Mouse (Mus musculus) forebrain, embryonic 11.5 days (tissue): ENCODE data around the gene Tgfbr3. TPM values are rescaled to one million over a fixed set of nuclear protein-coding genes. Genes with fewer than 3 reads are reported as not detected.
"Not testable (repeated sequence)": the region's sequence is repeated elsewhere in the genome, so short reads cannot be mapped to it uniquely, and the experiment has no call there.

ENCODE experiments used
- ATAC-seq: fragments of 200-750 bp; cut with Nextera tagmentation; replicated peaks from 2 replicates; pipeline ENCODE4 v1.8.0; 2017; ENCODE audit warnings: moderate TSS enrichment; ENCODE audit not compliant: low FRiP score
- DNase-seq: peaks from one replicate; pipeline ENCODE4 v3.0.0-alpha.2; 2017; ENCODE audit warnings: low spot score
- H3K27ac ChIP-seq: fragments of 300-500 bp; sonication (generic); 2 replicates; pipeline ENCODE4 v1.5.1; 2014; ENCODE audit warnings: low read depth, low read length
- H3K27me3 ChIP-seq: fragments of 300-500 bp; sonication (generic); 2 replicates; pipeline ENCODE4 v1.6.1; 2014; ENCODE audit warnings: mild to moderate bottlenecking, low read length, mixed read lengths; ENCODE audit not compliant: control insufficient read depth, insufficient read depth
- H3K36me3 ChIP-seq: fragments of 300-500 bp; sonication (generic); 2 replicates; pipeline ENCODE4 v1.6.1; 2014; ENCODE audit warnings: mild to moderate bottlenecking, low read length, moderate library complexity, mixed read lengths; ENCODE audit not compliant: control insufficient read depth, insufficient read depth
- H3K4me1 ChIP-seq: fragments of 300-500 bp; sonication (generic); replicated peaks from 2 replicates; pipeline ENCODE4 v1.6.1; 2014; ENCODE audit warnings: low read length, mixed read lengths; ENCODE audit not compliant: control insufficient read depth, insufficient read depth
- H3K4me2 ChIP-seq: fragments of 300-500 bp; sonication (generic); 2 replicates; pipeline ENCODE4 v1.6.1; 2014; ENCODE audit warnings: low read depth, mild to moderate bottlenecking, low read length, moderate library complexity, mixed read lengths; ENCODE audit not compliant: severe bottlenecking
- H3K4me3 ChIP-seq: fragments of 300-500 bp; sonication (generic); 2 replicates; pipeline ENCODE4 v1.5.1; 2014; ENCODE audit warnings: low read depth, low read length
- H3K9ac ChIP-seq: fragments of 300-500 bp; sonication (generic); 2 replicates; pipeline ENCODE4 v1.6.1; 2014; ENCODE audit warnings: low read length
- H3K9me3 ChIP-seq: fragments of 300-500 bp; sonication (generic); 2 replicates; pipeline ENCODE4 v1.6.1; 2016; ENCODE audit warnings: low read length, mixed read lengths; ENCODE audit not compliant: control insufficient read depth
- WGBS: fragments of 180-500 bp; shearing (Covaris S2); extraction: QIAGEN DNeasy Blood & Tissue Kit; methylation state at CpG from one replicate; pipeline ENCODE4 v1.1.7; 2014; 5-methylcytosine and 5-hydroxymethylcytosine counted together
- polyA plus RNA-seq: library from polyadenylated mRNA; unstranded; fragments of >200 nt; fragmentation: Nextera tagmentation; extraction: Ambion mirVana; gene quantifications from 2 replicates; pipeline ENCODE4 v1.2.1, GENCODE M21; 2014

The Tgfbr3 gene
- polyA plus RNA-seq, 1 experiment from 2014 or later = 6.9 TPM

DNA sequence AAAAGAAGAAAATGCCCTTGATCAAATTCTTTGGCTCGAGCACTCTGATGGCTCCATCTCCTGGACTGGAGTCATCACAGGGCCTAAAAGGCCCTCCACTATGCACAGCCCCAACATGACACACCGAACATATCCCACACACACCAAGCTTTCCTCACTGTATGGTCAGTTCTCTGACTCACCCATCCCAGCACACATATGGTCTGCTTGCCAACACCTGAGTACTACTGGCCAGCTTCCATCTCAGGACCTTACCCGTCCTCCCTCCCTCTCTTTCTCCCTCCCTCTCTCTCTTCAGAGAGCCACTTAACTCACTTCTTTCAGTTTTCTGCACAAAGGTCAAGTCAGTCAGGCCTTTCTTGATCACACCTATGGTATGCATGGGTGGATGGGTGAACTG lies 36.0 kb downstream of the Tgfbr3 start:
- H3K4me1 ChIP-seq = peaks cover 7% of the 10 kb centered on the region
- ATAC-seq = no peak
- no peak overlapping the region for H3K4me3 ChIP-seq
- no peaks in the 10 kb centered on the region; the same call in 1 of the 2 replicates for H3K9me3 ChIP-seq
- no peak overlapping the region for H3K9ac ChIP-seq
- H3K27me3 ChIP-seq = peaks cover 40% of the 10 kb centered on the region
- WGBS = 93% methylated on average over 3 of the region's 3 CpGs
- no peak overlapping the region for H3K4me2 ChIP-seq
- H3K27ac ChIP-seq = no peak overlapping the region
- H3K36me3 ChIP-seq = no peaks in the 10 kb centered on the region
- DNase-seq = no peak

DNA sequence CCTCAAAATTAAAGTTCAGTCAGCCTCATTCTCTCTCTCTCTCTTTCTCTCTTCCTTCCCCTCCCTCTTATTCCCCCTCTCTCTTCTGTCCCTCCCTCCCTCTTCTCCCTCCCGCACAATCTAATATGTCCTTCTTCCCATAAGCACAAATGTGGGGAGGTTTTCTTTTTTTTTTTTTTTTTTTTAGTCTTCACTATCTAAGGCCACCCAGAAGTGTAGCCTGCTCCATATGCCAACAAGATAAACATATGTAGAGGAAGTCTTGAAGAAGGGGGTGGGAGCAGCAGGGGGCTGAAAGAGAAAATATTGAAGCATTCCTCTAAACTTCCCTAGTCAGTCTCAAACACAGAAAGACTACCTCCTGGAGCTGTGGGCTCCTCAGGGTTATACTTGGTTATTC lies 37.0 kb downstream of the Tgfbr3 start:
- peaks cover 40% of the 10 kb centered on the region for H3K27me3 ChIP-seq
- H3K9me3 ChIP-seq = no peaks in the 10 kb centered on the region; the same call in 1 of the 2 replicates
- ATAC-seq = 0 out of 2 replicates have a peak, but pooled peaks have one; percentile 27

DNA sequence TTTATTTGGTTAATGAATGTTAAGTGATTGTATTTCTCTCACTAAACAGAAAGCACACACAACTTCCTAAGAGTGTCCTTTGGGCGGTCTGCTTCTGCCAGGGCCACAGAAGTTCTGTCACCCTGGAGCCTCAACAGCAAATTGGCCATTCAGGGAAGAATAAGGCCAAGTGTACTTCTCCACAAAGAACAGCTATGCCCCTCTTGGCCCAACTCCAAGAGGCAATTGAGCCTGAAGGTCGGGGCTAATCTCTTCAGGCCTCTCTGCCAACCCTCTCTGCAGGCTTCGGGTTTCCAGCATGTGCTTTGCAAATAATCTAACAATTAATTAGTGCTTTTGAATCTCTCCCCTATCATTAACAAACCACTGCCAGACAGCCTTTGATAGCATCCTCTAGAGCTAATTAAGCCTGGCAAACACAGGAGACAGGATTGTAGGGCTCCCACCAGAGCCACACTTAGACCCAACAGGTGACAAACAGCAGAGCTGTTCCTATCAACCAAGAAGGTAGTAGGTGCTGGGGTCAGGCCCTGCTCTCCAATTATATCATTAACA lies 37.6 kb downstream of the Tgfbr3 start:
- Histone ChIP-seq H3K9ac (no peak overlapping the region), H3K4me1 (peaks cover 7% of the 10 kb centered on the region), H3K9me3 (no peaks in the 10 kb centered on the region; the same call in 1 of the 2 replicates), H3K36me3 (no peaks in the 10 kb centered on the region), H3K4me2 (no peak overlapping the region), H3K27me3 (peaks cover 40% of the 10 kb centered on the region), H3K27ac (no peak overlapping the region), H3K4me3 (no peak overlapping the region)
- ATAC-seq = peak; percentile 90
- WGBS = 6% methylated on average over 3 of the region's 3 CpGs
- peak; percentile 87 for DNase-seq

More for the DNA sequence above, 37.0 kb downstream of the Tgfbr3 start:
- Histone ChIP-seq H3K4me2 (no peak overlapping the region), H3K4me1 (peaks cover 7% of the 10 kb centered on the region), H3K9ac (no peak overlapping the region), H3K36me3 (no peaks in the 10 kb centered on the region), H3K27ac (no peak overlapping the region), H3K4me3 (no peak overlapping the region)
- DNase-seq = no peak
- 41% methylated on average over 1 of the region's 1 CpGs for WGBS

DNA sequence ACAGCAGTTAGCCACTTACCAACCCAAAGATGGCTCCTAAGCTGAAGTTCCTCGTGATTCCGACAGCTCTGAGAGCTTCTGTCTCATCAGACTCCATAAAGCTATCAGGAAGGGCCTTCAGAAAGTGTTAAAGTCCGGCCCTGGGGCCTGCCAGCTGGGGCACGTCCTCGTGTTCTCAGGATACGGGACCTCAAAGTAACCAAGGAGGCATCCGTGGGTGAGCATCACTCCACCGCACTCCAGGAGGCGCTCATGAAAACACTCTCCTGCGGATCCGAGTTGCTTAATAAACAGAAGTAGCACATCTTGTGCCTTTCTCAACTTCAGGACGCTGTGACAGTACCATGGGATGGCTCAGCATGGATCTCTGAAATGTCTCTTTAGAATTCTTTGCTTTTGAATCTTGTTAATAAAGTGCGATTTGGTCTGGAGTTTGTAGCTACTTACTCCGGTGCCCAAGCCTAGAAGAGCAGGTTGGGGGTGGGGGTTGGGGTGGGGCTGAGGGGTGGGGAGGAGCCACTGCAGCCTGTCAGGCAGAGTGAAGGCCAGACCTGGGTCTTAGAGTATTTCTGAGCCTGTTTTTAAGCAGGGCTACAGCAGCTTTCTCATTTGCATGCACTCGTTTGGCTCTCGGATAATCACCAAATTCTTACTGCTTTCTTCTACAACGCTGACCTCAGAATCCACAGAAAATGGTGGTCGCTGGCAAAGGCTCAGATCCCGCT lies 38.7 kb downstream of the Tgfbr3 start:
- H3K9me3 ChIP-seq = no peaks in the 10 kb centered on the region; the same call in 1 of the 2 replicates
- H3K4me1 ChIP-seq = peaks cover 7% of the 10 kb centered on the region
- ATAC-seq (no peak), DNase-seq (no peak)
- no peak overlapping the region for H3K4me3 ChIP-seq
- H3K36me3 ChIP-seq = no peaks in the 10 kb centered on the region
- H3K9ac ChIP-seq = no peak overlapping the region
- 10% methylated on average over 19 of the region's 19 CpGs for WGBS
- peak overlapping the region; percentile 31; the same call in 1 of the 2 replicates for H3K4me2 ChIP-seq
- no peak overlapping the region for H3K27ac ChIP-seq
- H3K27me3 ChIP-seq = peaks cover 48% of the 10 kb centered on the region

DNA sequence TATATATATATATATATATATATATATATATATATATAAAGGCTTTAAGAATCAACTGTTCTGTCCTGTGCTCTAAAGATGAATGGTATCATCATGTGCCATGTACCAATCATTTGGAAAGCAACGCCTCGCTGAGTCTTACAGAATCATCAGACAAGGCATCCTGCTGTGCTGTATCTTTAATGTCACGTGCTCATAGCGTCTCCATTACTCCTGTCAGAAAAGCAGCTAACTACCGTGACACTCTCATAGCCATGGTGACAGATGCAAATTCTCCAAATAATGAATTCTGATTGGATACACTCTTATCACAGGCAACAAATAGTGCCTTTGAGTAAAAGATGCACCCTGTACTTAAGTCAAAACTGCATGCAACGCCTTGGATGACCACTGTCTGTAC lies 40.7 kb downstream of the Tgfbr3 start:
- Histone ChIP-seq H3K9ac (no peak overlapping the region), H3K27me3 (peaks cover 45% of the 10 kb centered on the region), H3K4me3 (no peak overlapping the region), H3K27ac (no peak overlapping the region), H3K9me3 (no peaks in the 10 kb centered on the region; the same call in 1 of the 2 replicates), H3K4me1 (peaks cover 7% of the 10 kb centered on the region), H3K4me2 (no peak overlapping the region), H3K36me3 (no peaks in the 10 kb centered on the region)
- no peak for ATAC-seq
- no peak for DNase-seq
- WGBS = 91% methylated on average over 6 of the region's 6 CpGs

DNA sequence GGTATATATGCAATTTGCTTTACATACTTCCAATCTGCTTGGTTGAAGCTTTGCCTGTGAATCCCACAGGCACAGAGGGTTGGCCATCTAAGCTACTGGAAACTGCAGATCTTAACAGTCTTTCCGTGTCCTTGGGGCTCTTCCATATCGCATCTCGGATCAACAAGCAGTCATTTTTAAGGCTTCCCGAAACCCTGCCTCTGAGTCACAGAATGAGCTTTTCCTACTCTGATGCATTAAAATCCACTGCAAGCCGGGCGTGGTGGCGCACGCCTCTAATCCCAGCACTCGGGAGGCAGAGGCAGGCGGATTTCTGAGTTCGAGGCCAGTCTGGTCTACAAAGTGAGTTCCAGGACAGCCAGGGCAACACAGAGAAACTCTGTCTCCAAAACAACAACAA lies 41.1 kb downstream of the Tgfbr3 start:
- not testable (repeated sequence) for H3K9ac ChIP-seq, H3K4me3 ChIP-seq, H3K4me2 ChIP-seq, DNase-seq, H3K4me1 ChIP-seq, ATAC-seq, H3K27ac ChIP-seq, H3K36me3 ChIP-seq, H3K9me3 ChIP-seq
- 95% methylated on average over 10 of the region's 11 CpGs for WGBS
- H3K27me3 ChIP-seq = peaks cover 44% of the 10 kb centered on the region

DNA sequence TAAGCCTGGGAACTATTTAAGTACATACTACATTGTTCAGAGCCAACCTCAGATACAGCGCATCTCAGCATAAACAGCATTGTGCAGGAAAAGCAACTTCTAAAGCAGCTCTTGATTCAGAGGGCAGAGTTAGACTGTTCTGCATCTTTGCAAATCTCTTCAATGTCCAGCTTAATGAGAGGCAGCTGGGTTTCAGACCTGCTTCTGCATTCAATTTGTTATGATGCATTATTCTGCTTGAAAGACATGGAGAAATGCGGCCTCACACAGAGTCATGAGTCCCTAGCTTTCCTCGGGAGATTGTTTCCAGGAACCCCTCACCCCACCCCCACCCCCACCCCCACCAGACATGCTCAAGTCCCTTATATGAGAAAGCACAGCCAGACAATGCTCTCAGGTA lies 41.6 kb downstream of the Tgfbr3 start:
- Histone ChIP-seq H3K4me2 (no peak overlapping the region), H3K36me3 (no peaks in the 10 kb centered on the region), H3K4me1 (peaks cover 7% of the 10 kb centered on the region), H3K9ac (no peak overlapping the region), H3K27ac (no peak overlapping the region), H3K4me3 (no peak overlapping the region), H3K27me3 (peaks cover 42% of the 10 kb centered on the region), H3K9me3 (no peaks in the 10 kb centered on the region; the same call in 1 of the 2 replicates)
- DNase-seq (no peak), ATAC-seq (no peak)
- 60% methylated on average over 3 of the region's 3 CpGs for WGBS

DNA sequence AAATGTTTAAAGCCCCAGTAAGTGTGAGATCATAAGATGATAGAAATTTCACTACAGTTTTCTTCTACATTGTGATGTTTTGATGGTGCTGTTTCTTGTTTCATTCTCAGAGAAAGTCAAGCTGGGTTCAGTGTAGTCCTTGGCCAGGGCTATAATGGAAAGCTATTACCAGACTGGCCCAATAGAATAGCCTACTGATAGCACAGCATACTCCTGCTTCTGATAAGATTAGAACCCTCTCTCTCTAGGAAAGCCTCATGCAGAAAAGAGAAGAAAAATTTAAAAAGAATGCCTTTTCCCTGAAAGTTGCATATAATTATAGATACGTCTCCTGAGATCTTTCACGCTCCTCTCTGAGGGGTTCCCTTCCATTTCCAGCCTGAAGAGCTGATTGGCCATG lies 46.0 kb downstream of the Tgfbr3 start:
- H3K27me3 ChIP-seq = peaks cover 19% of the 10 kb centered on the region

More for the DNA sequence above, 46.0 kb downstream of the Tgfbr3 start:
- Histone ChIP-seq H3K4me1 (no peaks in the 10 kb centered on the region), H3K4me3 (no peak overlapping the region), H3K27ac (no peak overlapping the region), H3K9me3 (no peaks in the 10 kb centered on the region), H3K4me2 (no peak overlapping the region), H3K36me3 (no peaks in the 10 kb centered on the region), H3K9ac (no peak overlapping the region)
- ATAC-seq = no peak
- DNase-seq = no peak
- WGBS = 90% methylated on average over 2 of the region's 2 CpGs
